Mouse (Mus musculus) liver, embryonic 15.5 days (tissue): ENCODE measurements around the gene Tnip2. TPM values are rescaled to one million over a fixed set of nuclear protein-coding genes. Genes with fewer than 3 reads are reported as not detected.

ENCODE experiments used
- ATAC-seq: fragments of 200-750 bp; cut with Nextera tagmentation; 2 replicates; pipeline ENCODE4 v1.8.0; 2017; ENCODE audit warnings: moderate number of reproducible peaks, mild to moderate bottlenecking, moderate library complexity; ENCODE audit not compliant: insufficient read depth
- H3K27ac ChIP-seq: fragments of 300-500 bp; sonication (generic); replicated peaks from 2 replicates; pipeline ENCODE4 v1.5.1; 2015; ENCODE audit warnings: mild to moderate bottlenecking, inconsistent platforms
- H3K27me3 ChIP-seq: fragments of 300-500 bp; sonication (generic); 2 replicates; pipeline ENCODE4 v1.6.1; 2015; ENCODE audit warnings: mild to moderate bottlenecking, inconsistent platforms
- H3K36me3 ChIP-seq: fragments of 300-500 bp; sonication (generic); replicated peaks from 2 replicates; pipeline ENCODE4 v1.6.1; 2015; ENCODE audit warnings: moderate library complexity, mild to moderate bottlenecking, inconsistent platforms
- H3K4me1 ChIP-seq: fragments of 300-500 bp; sonication (generic); replicated peaks from 2 replicates; pipeline ENCODE4 v1.6.1; 2015; ENCODE audit warnings: inconsistent platforms
- H3K4me2 ChIP-seq: fragments of 300-500 bp; sonication (generic); 2 replicates; pipeline ENCODE4 v1.6.1; 2015; ENCODE audit warnings: moderate library complexity, mild to moderate bottlenecking, inconsistent platforms
- H3K4me3 ChIP-seq: fragments of 300-500 bp; sonication (generic); replicated peaks from 2 replicates; pipeline ENCODE4 v1.5.1; 2015; ENCODE audit warnings: mild to moderate bottlenecking, inconsistent platforms
- H3K9ac ChIP-seq: fragments of 300-500 bp; sonication (generic); 2 replicates; pipeline ENCODE4 v1.6.1; 2015; ENCODE audit warnings: moderate library complexity, mild to moderate bottlenecking, inconsistent platforms
- H3K9me3 ChIP-seq: fragments of 300-500 bp; sonication (generic); replicated peaks from 2 replicates; pipeline ENCODE4 v1.6.1; 2016; ENCODE audit warnings: inconsistent platforms
- WGBS: fragments of 180-500 bp; shearing (Covaris S2); methylation state at CpG from one replicate; pipeline ENCODE4 v1.1.7; 2015; ENCODE audit warnings: mixed read lengths; ENCODE audit not compliant: insufficient replicate concordance; 5-methylcytosine and 5-hydroxymethylcytosine counted together
- polyA plus RNA-seq: library from polyadenylated mRNA; unstranded; fragments of >200 nt; fragmentation: Nextera tagmentation; extraction: Ambion mirVana; gene quantifications from 2 replicates; pipeline ENCODE4 v1.2.1, GENCODE M21; 2015

Tnip2 gene
- polyA plus RNA-seq, 1 experiment from 2014 or later, result 5.5 TPM

GRCm38 (mm10) chr5:34535831-34536230 lies 22.0 kb upstream of the Tnip2 start:
- Histone ChIP-seq H3K4me2 (no peak overlapping the region), H3K9ac (no peak overlapping the region), H3K27me3 (peaks cover 4% of the 10 kb centered on the region; the same call in 1 of the 2 replicates), H3K36me3 (no peaks in the 10 kb centered on the region), H3K4me1 (peaks cover 36% of the 10 kb centered on the region), H3K4me3 (no peak overlapping the region), H3K9me3 (no peaks in the 10 kb centered on the region), H3K27ac (no peak overlapping the region)
- 70% methylated on average over 7 of the region's 7 CpGs for WGBS
- ATAC-seq, result no peak

DNA sequence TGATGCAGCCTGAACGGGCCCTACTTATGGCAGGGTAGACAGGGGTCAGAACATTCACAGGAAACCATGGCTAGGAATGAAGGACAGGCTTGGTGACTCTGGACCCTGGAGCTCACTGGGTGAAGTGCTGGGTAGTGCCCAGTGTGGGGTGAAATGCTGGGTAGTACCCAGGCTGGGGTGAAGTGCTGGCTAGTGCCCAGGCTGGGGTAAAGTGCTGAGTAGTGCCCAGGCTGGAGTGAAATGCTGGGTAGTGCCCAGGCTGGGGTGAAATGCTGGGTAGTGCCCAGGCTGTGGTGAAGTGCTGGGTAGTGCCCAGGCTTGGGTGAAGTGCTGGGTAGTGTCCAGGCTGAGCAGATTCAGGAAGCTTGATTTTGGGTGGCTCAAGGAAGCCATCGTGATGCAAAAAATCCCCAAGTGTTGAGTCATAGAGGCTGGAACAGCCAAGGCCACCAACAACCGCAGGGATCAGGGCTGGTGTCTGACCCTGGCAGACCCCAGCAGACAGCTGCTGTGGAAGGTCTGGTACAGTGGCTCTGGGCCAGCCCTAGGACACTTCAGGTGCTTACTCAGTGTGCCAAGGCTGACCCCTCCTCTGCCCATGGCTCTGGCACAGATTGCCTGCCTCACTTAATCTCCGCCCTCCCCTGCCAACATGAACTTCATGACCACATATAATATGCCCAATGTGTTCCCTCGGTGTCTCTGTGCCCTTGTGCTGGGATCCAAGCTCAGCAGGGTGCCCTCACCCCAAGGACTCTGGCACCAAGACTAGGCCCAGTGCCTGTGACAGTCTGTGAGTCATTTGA lies 21.2 kb upstream of the Tnip2 start:
- no peak for ATAC-seq
- Histone ChIP-seq H3K4me1 (peaks cover 45% of the 10 kb centered on the region), H3K27ac (0 out of 2 replicates have a peak overlapping the region, but pooled peaks have one; percentile 4), H3K9me3 (no peaks in the 10 kb centered on the region), H3K27me3 (peaks cover 4% of the 10 kb centered on the region; the same call in 1 of the 2 replicates), H3K4me3 (no peak overlapping the region), H3K9ac (no peak overlapping the region), H3K4me2 (no peak overlapping the region), H3K36me3 (no peaks in the 10 kb centered on the region)
- 62% methylated on average over 5 of the region's 5 CpGs for WGBS

GRCm38 (mm10) chr5:34533820-34534219 lies 20.0 kb upstream of the Tnip2 start:
- Histone ChIP-seq H3K27me3 (no peaks in the 10 kb centered on the region), H3K36me3 (no peaks in the 10 kb centered on the region), H3K27ac (peak overlapping the region; percentile 58), H3K4me1 (peaks cover 50% of the 10 kb centered on the region), H3K9ac (no peak overlapping the region), H3K4me2 (no peak overlapping the region), H3K4me3 (no peak overlapping the region), H3K9me3 (no peaks in the 10 kb centered on the region)
- WGBS, result 37% methylated on average over 3 of the region's 3 CpGs
- ATAC-seq, result no peak

DNA sequence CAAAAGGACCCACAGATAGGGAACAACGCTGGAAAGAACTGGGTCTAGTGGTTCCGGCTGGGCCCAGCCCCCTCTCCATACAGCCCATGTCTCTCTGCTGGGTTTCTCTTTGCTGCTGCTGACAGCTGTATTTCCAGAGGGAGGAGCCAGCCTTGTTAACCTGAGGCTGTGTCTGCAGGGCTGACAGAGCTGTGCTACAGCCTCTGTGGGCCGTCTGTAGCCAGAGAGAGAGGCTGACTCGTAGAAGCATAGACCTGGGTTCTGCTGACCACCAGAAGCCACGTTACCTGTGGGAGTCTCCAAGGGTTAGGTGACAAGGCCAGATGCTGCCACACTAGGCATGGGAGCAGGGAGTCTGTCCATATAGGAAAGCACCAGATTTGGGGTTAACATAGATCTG lies 19.3 kb upstream of the Tnip2 start:
- no peak for ATAC-seq
- H3K27ac ChIP-seq, result 0 out of 2 replicates have a peak overlapping the region, but pooled peaks have one; percentile 58

GRCm38 (mm10) chr5:34530687-34531086 lies 16.9 kb upstream of the Tnip2 start:
- Histone ChIP-seq H3K4me2 (peak overlapping the region; percentile 1; the same call in 1 of the 2 replicates), H3K27me3 (0 out of 2 replicates have a peak, but pooled peaks cover 6% of the 10 kb centered on the region), H3K4me1 (peaks cover 74% of the 10 kb centered on the region), H3K27ac (no peak overlapping the region; the same call in 1 of the 2 replicates), H3K36me3 (no peaks in the 10 kb centered on the region), H3K9ac (no peak overlapping the region), H3K4me3 (no peak overlapping the region), H3K9me3 (no peaks in the 10 kb centered on the region)
- no peak for ATAC-seq
- WGBS, result 29% methylated on average over 4 of the region's 4 CpGs

More for the DNA sequence above, 19.3 kb upstream of the Tnip2 start:
- Histone ChIP-seq H3K9ac (no peak overlapping the region), H3K9me3 (no peaks in the 10 kb centered on the region), H3K36me3 (no peaks in the 10 kb centered on the region), H3K27me3 (no peaks in the 10 kb centered on the region), H3K4me2 (no peak overlapping the region; the same call in 1 of the 2 replicates), H3K4me3 (no peak overlapping the region), H3K4me1 (peaks cover 53% of the 10 kb centered on the region)
- 66% methylated on average over 5 of the region's 5 CpGs for WGBS

GRCm38 (mm10) chr5:34530116-34530515 lies 16.3 kb upstream of the Tnip2 start:
- WGBS, result 70% methylated on average over 5 of the region's 5 CpGs
- no peaks in the 10 kb centered on the region for H3K36me3 ChIP-seq
- peaks cover 74% of the 10 kb centered on the region for H3K4me1 ChIP-seq
- no peak for ATAC-seq
- H3K9ac ChIP-seq, result no peak overlapping the region
- H3K4me3 ChIP-seq, result no peak overlapping the region
- no peak overlapping the region for H3K4me2 ChIP-seq
- no peaks in the 10 kb centered on the region for H3K9me3 ChIP-seq
- no peak overlapping the region for H3K27ac ChIP-seq
- H3K27me3 ChIP-seq, result 0 out of 2 replicates have a peak, but pooled peaks cover 6% of the 10 kb centered on the region

- no peak overlapping the region for H3K9ac ChIP-seq
- H3K4me1 ChIP-seq, result peaks cover 79% of the 10 kb centered on the region
- 66% methylated on average over 5 of the region's 5 CpGs for WGBS
- H3K36me3 ChIP-seq, result no peaks in the 10 kb centered on the region
- 0 out of 2 replicates have a peak, but pooled peaks cover 14% of the 10 kb centered on the region for H3K27me3 ChIP-seq
- H3K27ac ChIP-seq, result no peak overlapping the region
- no peak overlapping the region for H3K4me3 ChIP-seq
- H3K9me3 ChIP-seq, result no peaks in the 10 kb centered on the region
- ATAC-seq, result no peak
- H3K4me2 ChIP-seq, result no peak overlapping the region
Observed at GRCm38 (mm10) chr5:34528724-34529123, 14.9 kb upstream of the Tnip2 start.

GRCm38 (mm10) chr5:34527352-34527751 lies 13.6 kb upstream of the Tnip2 start:
- Histone ChIP-seq H3K27ac (no peak overlapping the region), H3K9ac (no peak overlapping the region), H3K36me3 (no peaks in the 10 kb centered on the region), H3K4me1 (peaks cover 65% of the 10 kb centered on the region), H3K4me2 (peak overlapping the region; percentile 89), H3K4me3 (0 out of 2 replicates have a peak overlapping the region, but pooled peaks have one; percentile 8), H3K27me3 (0 out of 2 replicates have a peak, but pooled peaks cover 15% of the 10 kb centered on the region), H3K9me3 (no peaks in the 10 kb centered on the region)
- ATAC-seq, result no peak
- 74% methylated on average over 2 of the region's 2 CpGs for WGBS

- Histone ChIP-seq H3K9me3 (no peaks in the 10 kb centered on the region), H3K27me3 (0 out of 2 replicates have a peak, but pooled peaks cover 15% of the 10 kb centered on the region), H3K27ac (peak overlapping the region; percentile 70), H3K36me3 (no peaks in the 10 kb centered on the region), H3K4me3 (peak overlapping the region; percentile 71), H3K4me2 (peak overlapping the region; percentile 89), H3K9ac (peak overlapping the region; percentile 66), H3K4me1 (peaks cover 62% of the 10 kb centered on the region)
- WGBS, result 51% methylated on average over 5 of the region's 5 CpGs
- no peak for ATAC-seq
Observed at GRCm38 (mm10) chr5:34526477-34526775, 12.6 kb upstream of the Tnip2 start.

- peak within 1 kb of the TSS; percentile 71 for H3K4me3 ChIP-seq
- peak within 1 kb of the TSS; percentile 89 for H3K4me2 ChIP-seq
- H3K27me3 ChIP-seq, result 0 out of 2 replicates have a peak, but pooled peaks cover 15% of the 10 kb centered on the region
- H3K36me3 ChIP-seq, result no peaks in the 10 kb centered on the region
- H3K27ac ChIP-seq, result peak within 1 kb of the TSS; percentile 70
- H3K4me1 ChIP-seq, result peaks cover 62% of the 10 kb centered on the region
- H3K9ac ChIP-seq, result peak within 1 kb of the TSS; percentile 66
- WGBS, result 1% methylated on average over 38 of the region's 38 CpGs
- H3K9me3 ChIP-seq, result no peaks in the 10 kb centered on the region
- ATAC-seq, result peak; percentile 92
Observed at GRCm38 (mm10) chr5:34525663-34526476, 12.1 kb upstream of the Tnip2 start, which contains the start of gene Sh3bp2. Gene Sh3bp2 (plus strand): TSS chr5:34525838.

- Histone ChIP-seq H3K9ac (no peak overlapping the region), H3K36me3 (no peaks in the 10 kb centered on the region), H3K27me3 (0 out of 2 replicates have a peak, but pooled peaks cover 15% of the 10 kb centered on the region), H3K4me1 (peaks cover 62% of the 10 kb centered on the region), H3K4me2 (no peak overlapping the region), H3K4me3 (no peak overlapping the region), H3K9me3 (no peaks in the 10 kb centered on the region), H3K27ac (no peak overlapping the region)
- ATAC-seq, result no peak
Observed at GRCm38 (mm10) chr5:34524511-34524910, 10.7 kb upstream of the Tnip2 start.
